Mouse (Mus musculus): ENCODE measurements around the gene Qrich2.

Qrich2 gene

GRCm38 (mm10) chr11:116445596-116446307, 20.3 kb downstream of the Qrich2 start:
- peak; percentile 92 for DNase-seq (ENCODE audit: low read depth, low spot score)

DNA sequence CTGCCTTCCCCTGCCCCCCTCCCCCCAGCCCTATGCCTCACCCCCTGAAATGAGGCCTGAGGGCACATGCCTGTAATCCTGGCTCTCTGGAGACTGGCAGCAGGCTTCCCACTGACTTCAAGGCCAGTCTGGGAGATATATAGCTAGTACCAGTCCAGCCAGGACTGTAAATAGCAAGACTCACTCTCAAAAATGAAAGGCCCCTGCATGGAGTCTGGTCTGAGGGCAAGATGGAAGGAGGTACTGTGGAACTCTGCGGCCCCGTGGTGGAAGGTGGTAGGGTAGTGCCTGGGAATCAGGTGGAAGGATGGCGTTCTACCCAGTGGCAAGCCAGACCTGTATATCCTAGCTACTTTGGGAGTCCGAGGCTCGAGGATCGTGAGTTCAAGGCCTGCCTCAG, 22.1 kb downstream of the Qrich2 start:
- no peak for DNase-seq (ENCODE audit: low read depth, low spot score)

DNA sequence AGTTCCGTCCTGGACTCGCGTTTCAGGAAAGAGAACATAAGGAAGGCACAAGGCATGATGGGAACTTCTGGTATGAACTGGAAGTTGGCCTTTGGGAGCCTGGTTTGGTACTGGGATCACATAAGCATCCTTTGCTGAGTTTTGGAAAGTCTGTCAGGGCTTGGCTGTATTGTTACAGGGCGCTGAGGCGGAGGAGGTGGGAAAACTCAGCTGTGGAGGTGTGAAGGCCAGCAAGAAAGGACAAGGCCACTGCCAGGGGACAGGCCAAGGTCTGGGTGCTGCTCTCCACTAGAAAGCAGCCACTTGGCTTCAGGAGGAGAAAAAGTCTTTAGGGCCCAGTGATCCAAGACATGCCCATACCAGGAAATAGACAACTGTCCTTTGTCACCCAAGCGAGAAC, 22.7 kb downstream of the Qrich2 start:
- no peak for DNase-seq (ENCODE audit: low read depth, low spot score)

DNA sequence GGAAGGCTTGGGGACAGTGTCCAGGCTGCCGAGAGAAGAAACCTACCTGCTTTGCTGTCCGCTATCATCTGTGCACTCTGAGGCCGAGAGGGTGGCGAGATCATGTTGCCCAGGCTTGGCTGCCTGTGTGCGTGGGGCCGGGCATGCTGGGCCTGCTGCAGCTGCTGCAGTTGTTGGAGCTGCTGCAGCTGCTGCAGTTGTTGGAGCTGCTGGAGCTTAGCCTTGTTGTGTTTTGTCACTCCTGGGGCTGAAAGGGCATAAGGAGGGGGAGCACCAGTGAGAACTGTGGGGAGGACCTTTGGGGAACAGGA, 23.2 kb downstream of the Qrich2 start:
- DNase-seq (ENCODE audit: low read depth, low spot score) = no peak

DNA sequence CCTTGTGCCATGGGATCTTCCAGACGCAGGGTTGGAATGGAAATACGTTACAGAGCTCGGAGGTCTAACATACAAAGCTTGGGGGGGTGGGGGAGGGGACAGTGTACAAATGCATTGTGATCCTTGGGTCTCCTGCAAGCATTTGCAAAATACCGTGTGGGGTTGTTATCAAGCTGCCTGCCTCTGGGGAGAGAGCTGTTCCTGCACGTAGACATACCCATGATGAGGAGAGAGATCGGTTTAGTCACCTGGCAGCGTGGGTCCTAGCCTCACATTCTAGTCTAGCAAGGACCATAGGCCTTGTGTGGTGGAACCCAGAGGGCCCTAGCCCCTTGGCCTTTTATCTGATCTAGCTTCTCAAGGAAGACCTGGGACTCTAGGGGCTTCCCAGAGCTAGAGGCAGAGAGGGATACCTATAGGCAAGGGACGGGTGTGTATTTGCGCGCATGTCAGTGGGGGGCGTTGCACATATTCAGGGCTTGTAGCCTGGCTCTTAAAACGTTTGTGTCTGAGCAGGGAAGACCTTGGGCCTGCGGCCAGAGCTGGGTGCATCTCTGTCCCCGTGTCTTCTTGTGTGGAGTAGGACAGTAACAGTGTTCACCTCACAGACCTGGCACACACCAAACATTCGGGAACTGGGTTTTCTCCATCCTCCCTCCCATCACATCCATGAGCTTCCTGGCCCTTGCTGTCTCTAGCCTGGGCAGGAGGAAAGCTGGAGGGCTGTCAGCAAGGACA, 23.7 kb downstream of the Qrich2 start:
- no peak for DNase-seq (ENCODE audit: low read depth, low spot score)

DNA sequence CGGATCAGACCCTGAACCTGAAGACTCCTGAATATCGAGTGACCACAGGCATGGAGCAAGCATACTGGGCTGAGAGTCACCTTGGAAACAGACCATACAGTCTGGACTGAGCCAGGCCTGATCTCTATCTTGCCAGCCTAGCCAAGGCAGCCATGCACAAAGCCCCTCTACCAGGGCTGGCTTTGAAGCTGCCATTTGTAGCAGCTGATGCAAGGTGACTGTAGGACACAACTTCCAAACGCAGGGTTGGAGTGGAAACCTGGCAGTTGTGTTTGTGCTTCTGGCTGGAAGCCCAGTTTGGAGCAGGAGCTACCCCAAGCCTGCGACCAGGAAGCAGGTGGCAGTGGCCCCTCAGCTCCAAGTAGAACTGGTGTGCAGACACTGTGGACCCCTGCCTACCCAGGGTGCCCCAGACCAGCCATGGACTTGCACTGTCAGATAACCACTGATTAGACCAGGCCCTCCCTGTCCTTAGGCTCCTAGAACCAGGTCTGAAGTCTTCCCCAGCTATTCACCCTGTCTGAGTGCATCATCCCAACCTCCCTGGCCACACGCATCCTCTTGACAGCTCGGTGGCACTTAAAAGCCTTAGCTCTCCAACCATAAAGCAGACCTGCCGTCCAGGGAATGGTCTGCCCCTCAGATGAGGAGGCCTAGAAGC, 25.5 kb downstream of the Qrich2 start:
- no peak for DNase-seq (ENCODE audit: low read depth, low spot score)

DNA sequence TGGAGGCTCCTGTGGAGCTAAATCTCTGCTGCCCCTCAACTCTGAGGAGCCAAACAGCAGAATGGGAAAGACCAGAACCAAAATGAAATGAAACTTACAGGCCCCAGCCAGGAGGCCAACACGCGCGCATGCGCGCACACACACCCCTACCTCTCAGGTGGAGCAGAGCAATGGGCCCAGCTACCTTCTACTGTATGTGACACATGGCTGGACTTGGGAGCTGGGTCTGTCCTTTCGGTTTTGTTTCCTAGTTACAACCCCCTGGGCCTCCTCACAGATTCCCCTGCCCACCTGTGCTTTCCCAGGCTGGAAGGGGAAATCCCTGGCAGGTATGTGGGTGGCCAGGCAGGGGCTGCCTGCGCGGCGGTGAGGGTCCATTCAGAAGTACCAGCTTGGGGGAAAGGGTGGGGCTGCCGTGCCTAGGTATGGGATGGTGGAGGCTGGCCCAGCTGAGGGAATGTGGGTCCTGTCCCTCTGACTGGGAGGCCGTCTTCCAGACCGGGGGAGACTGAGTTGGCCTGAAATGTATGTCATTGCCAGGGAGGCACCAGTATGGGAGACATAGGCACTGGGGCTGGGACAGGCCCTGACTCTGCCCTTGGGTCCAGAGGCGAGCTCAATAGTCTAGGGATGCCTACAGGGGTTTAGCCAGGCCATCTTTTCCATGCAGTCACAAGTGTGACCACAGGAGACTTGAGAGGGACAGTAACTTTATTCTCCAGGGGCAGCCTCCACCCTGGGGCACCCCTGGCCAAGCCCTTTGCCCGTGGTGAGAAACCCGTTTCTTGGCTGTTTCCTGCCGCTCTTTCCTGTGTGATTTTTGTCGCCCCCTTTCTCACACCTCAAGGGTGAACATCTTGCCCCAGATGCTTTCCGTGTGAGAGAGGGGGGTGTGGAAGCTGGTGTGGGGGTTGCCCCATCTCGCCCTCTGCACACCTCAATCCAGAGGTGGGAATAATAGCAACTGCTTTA, 26.5 kb downstream of the Qrich2 start:
- no peak for DNase-seq (ENCODE audit: low read depth, low spot score)

DNA sequence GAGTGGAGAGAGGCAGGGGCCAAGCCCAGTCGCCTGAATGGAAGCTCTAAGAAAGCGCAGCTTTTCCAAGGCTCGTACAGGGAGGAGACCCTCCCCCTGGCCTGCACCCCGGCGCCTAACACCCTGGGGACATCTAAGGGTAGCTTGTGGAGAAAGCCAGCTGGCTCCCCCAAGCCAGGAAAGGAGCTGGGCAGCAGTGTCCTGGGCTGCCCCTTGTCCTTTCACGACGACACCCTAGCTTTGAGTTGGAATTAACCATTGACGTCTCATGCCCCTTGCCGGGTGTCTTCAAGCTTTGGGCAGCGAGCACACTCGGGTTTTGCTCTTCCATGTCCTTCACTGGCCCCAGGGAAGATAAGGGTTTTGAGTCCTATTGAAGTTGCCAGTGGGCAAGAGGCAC, 28.5 kb downstream of the Qrich2 start:
- no peak for DNase-seq (ENCODE audit: low read depth, low spot score)

GRCm38 (mm10) chr11:116436725-116437331, 29.2 kb downstream of the Qrich2 start:
- peak; percentile 73 for DNase-seq (ENCODE audit: low read depth, low spot score)

DNA sequence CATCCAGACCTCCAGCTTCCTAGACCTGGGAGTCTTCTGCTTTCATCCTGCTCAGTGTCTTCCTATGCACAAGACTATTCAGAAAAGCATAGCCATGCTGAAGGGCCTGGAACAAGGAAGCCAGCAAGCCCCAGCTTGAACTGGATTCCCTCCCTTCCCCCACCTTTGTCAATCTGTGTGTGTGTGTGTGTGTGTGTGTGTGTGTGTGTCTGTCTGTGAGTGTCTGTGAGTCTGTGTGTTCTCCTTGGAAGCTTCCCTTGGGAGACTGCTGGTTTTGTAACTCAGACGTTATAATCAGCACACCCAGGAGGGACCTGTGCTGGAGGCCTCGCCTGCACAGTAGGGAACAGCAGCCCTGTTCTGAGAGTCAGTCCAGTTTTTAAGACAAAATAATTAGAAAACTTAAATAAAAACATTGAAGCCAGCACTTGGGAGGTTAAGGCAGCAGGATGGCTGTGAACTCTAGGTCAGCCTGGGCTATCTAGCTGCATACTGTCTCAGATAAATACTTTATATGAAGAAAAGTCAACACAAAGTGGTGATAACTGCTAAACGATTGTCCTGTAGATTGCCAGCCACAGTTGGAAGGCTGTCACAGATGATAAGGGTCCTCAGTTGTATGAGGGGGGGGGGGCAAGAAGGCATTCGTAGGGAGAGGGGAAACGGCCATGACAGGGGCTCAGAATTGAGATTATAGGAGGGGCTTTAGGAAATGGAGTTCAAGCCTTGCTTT, 29.9 kb downstream of the Qrich2 start:
- no peak for DNase-seq (ENCODE audit: low read depth, low spot score)

GRCm38 (mm10) chr11:116434967-116435752, 30.9 kb downstream of the Qrich2 start:
- no peak for DNase-seq (ENCODE audit: low read depth, low spot score)

GRCm38 (mm10) chr11:116434287-116434966, 31.6 kb downstream of the Qrich2 start:
- peak; percentile 75 for DNase-seq (ENCODE audit: low read depth, low spot score)

- peak; percentile 100 for DNase-seq (ENCODE audit: low read depth, low spot score)
These were observed 32.4 kb downstream of the Qrich2 start, which contains the start of gene Ubald2 for GRCm38 (mm10) chr11:116433356-116434286. Ubald2 (plus strand) TSS chr11:116434094.

GRCm38 (mm10) chr11:116432593-116433355, 33.3 kb downstream of the Qrich2 start:
- no peak for DNase-seq (ENCODE audit: low read depth, low spot score)

- no peak for DNase-seq (ENCODE audit: low read depth, low spot score)
These were observed 33.9 kb downstream of the Qrich2 start for GRCm38 (mm10) chr11:116432127-116432526.

DNA sequence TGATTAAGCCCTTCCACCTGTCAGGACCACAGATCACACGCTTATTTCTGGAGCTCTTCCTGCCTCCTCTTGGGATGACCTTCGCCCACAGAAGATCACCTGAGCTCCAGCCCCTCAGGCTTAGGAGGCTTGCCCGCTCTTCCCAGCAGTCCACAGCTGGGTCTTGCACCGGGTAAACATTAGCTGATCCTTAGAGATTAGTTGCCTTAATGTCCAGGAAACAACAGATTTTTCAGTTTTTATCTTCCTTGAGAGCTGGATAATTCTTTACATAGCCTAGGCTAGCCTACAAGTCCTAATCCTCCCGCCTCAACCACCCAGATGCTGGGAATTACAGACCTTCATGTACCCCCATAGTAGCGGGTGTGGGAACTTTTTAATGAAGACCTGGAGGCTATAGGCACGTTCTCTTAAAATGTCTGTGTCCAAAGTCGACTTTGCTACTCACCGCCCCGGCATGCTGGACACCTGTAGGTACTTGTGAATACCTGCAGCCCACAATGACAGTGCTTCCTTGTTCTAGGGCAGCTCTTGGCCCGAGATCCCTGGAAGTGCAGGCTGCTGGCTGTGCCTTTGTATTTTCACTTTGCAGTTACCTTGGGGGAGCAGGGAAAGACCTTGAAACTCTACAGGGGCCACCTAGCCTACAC, 34.5 kb downstream of the Qrich2 start:
- DNase-seq (ENCODE audit: low read depth, low spot score) = peak; percentile 53

Measured in R1 (cell line).